Mouse (Mus musculus) hindbrain, embryonic 12.5 days (tissue): ENCODE results near the gene Sdhaf2. TPM values are rescaled to one million over a fixed set of nuclear protein-coding genes. Genes with fewer than 3 reads are reported as not detected.

ENCODE experiments used
- ATAC-seq: fragments of 200-750 bp; cut with Nextera tagmentation; 2 replicates; pipeline ENCODE4 v1.8.0; 2017; ENCODE audit warnings: moderate TSS enrichment; ENCODE audit not compliant: low FRiP score
- H3K27ac ChIP-seq: fragments of 300-500 bp; sonication (generic); 2 replicates; pipeline ENCODE4 v1.5.1; 2016; ENCODE audit warnings: mild to moderate bottlenecking
- H3K27me3 ChIP-seq: fragments of 300-500 bp; sonication (generic); 2 replicates; pipeline ENCODE4 v1.6.1; 2016; ENCODE audit warnings: mild to moderate bottlenecking
- H3K36me3 ChIP-seq: fragments of 300-500 bp; sonication (generic); 2 replicates; pipeline ENCODE4 v1.6.1; 2016; ENCODE audit warnings: mild to moderate bottlenecking
- H3K4me1 ChIP-seq: fragments of 300-500 bp; sonication (generic); 2 replicates; pipeline ENCODE4 v1.6.1; 2016
- H3K4me2 ChIP-seq: fragments of 300-500 bp; sonication (generic); replicated peaks from 2 replicates; pipeline ENCODE4 v1.6.1; 2016; ENCODE audit warnings: mild to moderate bottlenecking
- H3K4me3 ChIP-seq: fragments of 300-500 bp; sonication (generic); 2 replicates; pipeline ENCODE4 v1.5.1; 2016; ENCODE audit warnings: mild to moderate bottlenecking
- H3K9ac ChIP-seq: fragments of 300-500 bp; sonication (generic); 2 replicates; pipeline ENCODE4 v1.6.1; 2016; ENCODE audit warnings: mild to moderate bottlenecking, moderate library complexity
- H3K9me3 ChIP-seq: fragments of 300-500 bp; sonication (generic); replicated peaks from 2 replicates; pipeline ENCODE4 v1.6.1; 2016; ENCODE audit warnings: mild to moderate bottlenecking
- WGBS: fragments of 180-500 bp; shearing (Covaris S2); methylation state at CpG from one replicate; pipeline ENCODE4 v1.1.7; 2016; 5-methylcytosine and 5-hydroxymethylcytosine counted together
- polyA plus RNA-seq: library from polyadenylated mRNA; unstranded; fragments of >200 nt; fragmentation: Nextera tagmentation; extraction: Ambion mirVana; gene quantifications from 2 replicates; pipeline ENCODE4 v1.2.1, GENCODE M21; 2016

Sdhaf2 gene
- polyA plus RNA-seq, 1 experiment from 2014 or later: 64.1 TPM

DNA sequence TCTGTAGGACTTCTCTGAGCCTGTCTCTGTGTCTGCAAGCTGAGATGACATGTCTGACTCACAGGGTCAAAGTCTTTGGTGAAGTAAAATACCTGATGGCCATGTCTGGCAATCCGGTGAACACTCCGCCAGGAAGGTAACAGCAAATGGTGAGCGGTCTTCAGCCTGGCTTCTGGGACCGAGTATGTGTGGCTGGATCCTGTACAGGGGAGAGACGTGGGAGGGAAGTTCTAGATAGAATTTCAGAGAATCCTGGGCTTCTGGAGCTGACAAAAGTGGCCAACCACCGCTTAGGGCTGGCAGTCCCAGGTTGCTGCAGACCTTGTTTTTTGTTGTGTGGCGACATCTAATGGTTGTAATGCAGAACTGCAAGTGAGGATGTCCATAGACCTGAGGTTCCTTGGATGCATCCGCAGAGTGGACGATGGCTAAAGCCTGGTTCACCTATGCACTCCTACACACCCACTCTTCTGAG is 39.6 kb downstream of the Sdhaf2 start:
- H3K27me3 ChIP-seq: no peaks in the 10 kb centered on the region; the same call in 1 of the 2 replicates
- 26% methylated on average over 9 of the region's 9 CpGs for WGBS
- peaks cover 9% of the 10 kb centered on the region for H3K4me1 ChIP-seq
- no peaks in the 10 kb centered on the region for H3K9me3 ChIP-seq
- no peak overlapping the region for H3K4me2 ChIP-seq
- no peaks in the 10 kb centered on the region for H3K36me3 ChIP-seq
- H3K9ac ChIP-seq: no peak overlapping the region
- peak; percentile 84 for ATAC-seq
- H3K27ac ChIP-seq: no peak overlapping the region
- H3K4me3 ChIP-seq: no peak overlapping the region

DNA sequence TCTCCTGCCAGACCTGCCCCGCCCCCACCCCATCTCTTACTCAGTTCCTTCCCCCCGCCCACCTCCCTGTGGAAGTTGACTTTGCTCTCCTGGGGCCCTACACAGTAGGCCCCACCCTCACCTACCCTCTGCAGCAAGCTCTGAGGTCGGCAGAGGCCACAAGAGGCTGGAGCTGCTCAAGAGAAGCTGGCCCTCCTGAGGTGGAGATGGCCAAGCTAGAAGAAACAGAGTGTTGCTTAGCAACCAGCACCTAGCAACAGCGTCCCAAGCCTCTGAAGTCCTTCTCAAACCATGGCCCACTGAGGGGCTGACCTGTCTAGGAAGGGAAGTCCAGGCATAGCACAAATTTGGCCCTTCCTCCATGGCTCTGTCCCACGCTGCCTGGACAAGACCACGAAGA is 43.2 kb downstream of the Sdhaf2 start, which contains the start of gene Ppp1r32:
Gene Ppp1r32 (minus strand): TSS at position 226 of the 400 bp plus-strand sequence.
- WGBS: 22% methylated on average over 6 of the region's 6 CpGs
- no peaks in the 10 kb centered on the region for H3K36me3 ChIP-seq
- H3K4me3 ChIP-seq: no peak within 1 kb of the TSS
- H3K4me2 ChIP-seq: no peak within 1 kb of the TSS
- peaks cover 9% of the 10 kb centered on the region for H3K4me1 ChIP-seq
- ATAC-seq: 0 out of 2 replicates have a peak, but pooled peaks have one; percentile 17
- no peaks in the 10 kb centered on the region for H3K27me3 ChIP-seq
- no peak within 1 kb of the TSS for H3K9ac ChIP-seq
- no peaks in the 10 kb centered on the region for H3K9me3 ChIP-seq
- no peak within 1 kb of the TSS for H3K27ac ChIP-seq

DNA sequence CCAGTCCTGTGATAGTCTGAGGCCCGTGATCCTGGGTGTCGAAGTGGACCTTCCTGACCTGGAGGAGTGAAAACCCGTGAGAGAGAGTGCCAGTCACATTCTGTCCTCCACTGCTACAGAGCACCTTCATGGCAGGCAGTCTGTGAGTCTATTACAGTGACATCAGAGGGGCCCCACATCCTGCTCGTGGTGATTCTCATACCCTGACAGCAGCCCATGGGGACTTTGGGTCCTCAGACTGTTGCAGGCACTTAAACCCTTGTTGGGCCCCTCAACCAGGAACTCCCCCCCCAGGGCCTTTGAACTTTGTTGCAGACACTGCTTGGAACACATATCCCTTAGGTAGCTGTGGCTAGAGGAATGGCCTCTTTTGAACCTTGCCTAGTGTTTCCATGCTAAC is 46.4 kb downstream of the Sdhaf2 start:
- H3K36me3 ChIP-seq: no peaks in the 10 kb centered on the region
- ATAC-seq: no peak
- peaks cover 9% of the 10 kb centered on the region for H3K4me1 ChIP-seq
- 67% methylated on average over 4 of the region's 4 CpGs for WGBS
- no peak overlapping the region for H3K9ac ChIP-seq
- peaks cover 9% of the 10 kb centered on the region for H3K27me3 ChIP-seq
- no peak overlapping the region for H3K4me3 ChIP-seq
- no peak overlapping the region for H3K4me2 ChIP-seq
- H3K27ac ChIP-seq: no peak overlapping the region
- no peaks in the 10 kb centered on the region for H3K9me3 ChIP-seq

GRCm38 (mm10) chr19:10473779-10474178 is 52.2 kb downstream of the Sdhaf2 start:
- no peak overlapping the region for H3K9ac ChIP-seq
- 23% methylated on average over 6 of the region's 6 CpGs for WGBS

GRCm38 (mm10) chr19:10472958-10473357 is 53.0 kb downstream of the Sdhaf2 start:
- Histone ChIP-seq H3K4me2 (no peak overlapping the region), H3K4me3 (no peak overlapping the region), H3K9me3 (no peaks in the 10 kb centered on the region), H3K27ac (no peak overlapping the region), H3K4me1 (peaks cover 7% of the 10 kb centered on the region; the same call in 1 of the 2 replicates), H3K27me3 (peaks cover 9% of the 10 kb centered on the region), H3K36me3 (no peaks in the 10 kb centered on the region), H3K9ac (no peak overlapping the region)
- ATAC-seq: no peak
- 66% methylated on average over 3 of the region's 3 CpGs for WGBS

More at GRCm38 (mm10) chr19:10473779-10474178, 52.2 kb downstream of the Sdhaf2 start:
- H3K4me1 ChIP-seq: peaks cover 5% of the 10 kb centered on the region; the same call in 1 of the 2 replicates
- no peak overlapping the region for H3K4me3 ChIP-seq
- peaks cover 9% of the 10 kb centered on the region for H3K27me3 ChIP-seq
- H3K36me3 ChIP-seq: no peaks in the 10 kb centered on the region
- H3K9me3 ChIP-seq: no peaks in the 10 kb centered on the region
- no peak overlapping the region for H3K27ac ChIP-seq
- no peak overlapping the region for H3K4me2 ChIP-seq
- ATAC-seq: no peak; the same call in 1 of the 2 replicates

- no peak overlapping the region for H3K4me3 ChIP-seq
- H3K4me2 ChIP-seq: no peak overlapping the region
- H3K36me3 ChIP-seq: no peaks in the 10 kb centered on the region
- peaks cover 7% of the 10 kb centered on the region; the same call in 1 of the 2 replicates for H3K4me1 ChIP-seq
- WGBS: 55% methylated on average over 8 of the region's 8 CpGs
- no peak overlapping the region for H3K27ac ChIP-seq
- H3K9ac ChIP-seq: no peak overlapping the region
- no peaks in the 10 kb centered on the region for H3K9me3 ChIP-seq
- no peak for ATAC-seq
- H3K27me3 ChIP-seq: no peaks in the 10 kb centered on the region
Observed at GRCm38 (mm10) chr19:10469171-10469658, 56.7 kb downstream of the Sdhaf2 start.

DNA sequence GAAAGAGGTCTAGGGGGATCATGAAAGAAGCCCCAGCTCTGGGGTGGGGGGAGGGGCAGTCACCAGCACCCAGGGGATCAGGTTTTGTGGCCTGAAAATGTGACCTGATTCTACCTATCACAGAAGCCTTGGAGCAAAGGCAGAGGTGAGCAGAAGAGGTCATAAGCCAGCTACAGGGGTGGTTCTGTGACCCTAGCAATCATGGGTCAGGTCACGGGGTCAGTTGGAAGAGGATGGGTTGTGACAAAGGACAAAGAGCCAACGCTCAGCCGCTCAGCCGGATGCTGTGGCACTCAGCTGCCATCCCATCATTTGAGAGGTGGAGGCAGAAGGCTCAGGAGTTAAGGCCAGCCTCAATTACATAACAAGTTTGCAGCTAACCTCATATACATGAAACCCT is 61.5 kb downstream of the Sdhaf2 start:
- peaks cover 36% of the 10 kb centered on the region for H3K27me3 ChIP-seq
- no peak for ATAC-seq
- no peak overlapping the region for H3K9ac ChIP-seq
- WGBS: 13% methylated on average over 4 of the region's 4 CpGs
- H3K4me3 ChIP-seq: no peak overlapping the region
- no peak overlapping the region for H3K4me2 ChIP-seq
- no peaks in the 10 kb centered on the region for H3K36me3 ChIP-seq
- H3K4me1 ChIP-seq: 0 out of 2 replicates have a peak, but pooled peaks cover 11% of the 10 kb centered on the region
- no peak overlapping the region for H3K27ac ChIP-seq
- no peaks in the 10 kb centered on the region for H3K9me3 ChIP-seq

- WGBS: 47% methylated on average over 7 of the region's 7 CpGs
- H3K9ac ChIP-seq: no peak overlapping the region
- no peaks in the 10 kb centered on the region for H3K9me3 ChIP-seq
- peaks cover 17% of the 10 kb centered on the region for H3K4me1 ChIP-seq
- no peak overlapping the region for H3K4me2 ChIP-seq
- no peak overlapping the region for H3K27ac ChIP-seq
- H3K36me3 ChIP-seq: no peaks in the 10 kb centered on the region
- ATAC-seq: no peak
- H3K27me3 ChIP-seq: peaks cover 63% of the 10 kb centered on the region
- no peak overlapping the region for H3K4me3 ChIP-seq
Observed at GRCm38 (mm10) chr19:10461584-10461983, 64.4 kb downstream of the Sdhaf2 start.

DNA sequence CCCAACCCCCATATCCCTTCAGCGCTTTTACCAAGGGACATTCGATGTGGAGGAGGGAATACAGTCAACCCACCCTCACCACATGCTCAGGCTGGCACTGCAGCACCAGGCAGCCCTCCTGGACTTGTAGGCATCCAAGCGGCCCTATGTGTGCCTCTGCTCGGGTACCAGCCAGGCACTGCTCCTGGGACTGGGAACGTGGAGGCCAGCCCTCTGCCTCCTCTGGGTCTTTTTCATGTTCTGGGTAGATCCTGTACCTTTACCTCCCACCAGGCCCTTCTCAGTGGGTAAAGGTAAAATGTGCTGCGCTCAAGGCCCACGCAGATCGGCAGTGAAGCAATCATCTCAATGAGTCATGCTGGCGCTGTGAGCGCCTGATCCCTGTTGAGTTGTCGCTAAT is 66.0 kb downstream of the Sdhaf2 start:
- H3K4me1 ChIP-seq: peaks cover 23% of the 10 kb centered on the region
- no peak for ATAC-seq

GRCm38 (mm10) chr19:10458096-10458495 is 67.8 kb downstream of the Sdhaf2 start:
- H3K4me3 ChIP-seq: peak overlapping the region; percentile 48
- H3K4me1 ChIP-seq: peaks cover 24% of the 10 kb centered on the region
- H3K9me3 ChIP-seq: no peaks in the 10 kb centered on the region
- no peak overlapping the region for H3K27ac ChIP-seq
- 23% methylated on average over 8 of the region's 8 CpGs for WGBS
- no peak overlapping the region for H3K9ac ChIP-seq
- ATAC-seq: no peak
- peak overlapping the region; percentile 89 for H3K4me2 ChIP-seq
- H3K27me3 ChIP-seq: peaks cover 85% of the 10 kb centered on the region
- H3K36me3 ChIP-seq: no peaks in the 10 kb centered on the region

More for the DNA sequence above, 66.0 kb downstream of the Sdhaf2 start:
- Histone ChIP-seq H3K27me3 (peaks cover 80% of the 10 kb centered on the region), H3K9me3 (no peaks in the 10 kb centered on the region), H3K4me3 (no peak overlapping the region), H3K27ac (no peak overlapping the region), H3K9ac (no peak overlapping the region), H3K4me2 (no peak overlapping the region), H3K36me3 (no peaks in the 10 kb centered on the region)
- WGBS: 32% methylated on average over 11 of the region's 11 CpGs

GRCm38 (mm10) chr19:10457484-10457800 is 68.5 kb downstream of the Sdhaf2 start:
- peak overlapping the region; percentile 57 for H3K9ac ChIP-seq
- no peaks in the 10 kb centered on the region for H3K9me3 ChIP-seq
- 0 out of 2 replicates have a peak overlapping the region, but pooled peaks have one; percentile 5 for H3K27ac ChIP-seq
- no peaks in the 10 kb centered on the region for H3K36me3 ChIP-seq
- peak overlapping the region; percentile 89 for H3K4me2 ChIP-seq
- peak; percentile 95 for ATAC-seq
- peak overlapping the region; percentile 48 for H3K4me3 ChIP-seq
- WGBS: under 1% methylated on average over 33 of the region's 34 CpGs
- peaks cover 83% of the 10 kb centered on the region for H3K27me3 ChIP-seq
- peaks cover 24% of the 10 kb centered on the region for H3K4me1 ChIP-seq

DNA sequence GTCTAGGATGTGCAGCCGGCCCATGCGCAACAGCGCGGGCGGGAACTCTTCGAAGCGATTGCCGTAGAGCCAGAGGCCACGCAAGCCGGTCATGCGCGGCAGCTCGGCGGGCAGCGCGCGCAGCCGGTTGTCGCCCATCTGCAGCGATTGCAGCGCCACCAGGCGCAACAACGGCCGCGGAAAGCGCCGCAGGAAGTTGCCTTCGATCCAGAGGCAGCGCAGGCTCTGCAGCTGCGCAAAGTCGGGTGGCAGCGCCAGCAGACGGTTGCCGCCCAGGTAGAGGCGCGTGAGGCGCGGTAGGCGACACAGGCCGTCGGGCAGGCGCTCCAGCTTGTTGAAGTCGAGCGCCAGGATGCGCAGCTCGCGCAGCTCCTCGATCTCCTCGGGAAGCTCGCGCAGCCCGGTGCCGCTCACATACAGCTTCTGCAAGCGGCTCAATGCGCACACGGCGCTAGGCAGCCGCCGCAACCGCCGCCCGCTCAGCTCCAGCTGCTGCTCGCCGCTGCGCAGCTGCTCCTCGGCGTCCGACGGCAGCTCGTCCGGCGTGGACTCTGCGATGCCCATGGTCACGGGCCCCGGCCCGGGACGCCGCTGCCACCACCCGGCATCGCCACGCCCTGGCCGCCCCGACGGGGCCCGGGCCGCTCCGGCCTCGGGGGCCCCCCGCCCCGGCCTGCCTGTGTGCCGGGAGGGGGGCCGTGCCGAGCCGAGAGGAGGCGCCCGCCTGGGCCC is 69.0 kb downstream of the Sdhaf2 start, which contains the start of gene Lrrc10b:
Gene Lrrc10b (minus strand): TSS at position 722 of the 732 bp plus-strand sequence.
- no peaks in the 10 kb centered on the region for H3K36me3 ChIP-seq
- H3K4me3 ChIP-seq: peak within 1 kb of the TSS; percentile 48
- WGBS: under 1% methylated on average over 81 of the region's 96 CpGs
- peak within 1 kb of the TSS; percentile 57 for H3K9ac ChIP-seq
- H3K4me1 ChIP-seq: peaks cover 24% of the 10 kb centered on the region
- no peaks in the 10 kb centered on the region for H3K9me3 ChIP-seq
- ATAC-seq: peak; percentile 71
- H3K4me2 ChIP-seq: peak within 1 kb of the TSS; percentile 89
- H3K27ac ChIP-seq: peak within 1 kb of the TSS; percentile 17; the same call in 1 of the 2 replicates
- peaks cover 82% of the 10 kb centered on the region for H3K27me3 ChIP-seq
